Mouse (Mus musculus) embryonic facial prominence, embryonic 12.5 days (tissue): ENCODE data around the gene Capza1. TPM values are rescaled to one million over a fixed set of nuclear protein-coding genes. Genes with fewer than 3 reads are reported as not detected.

Source experiments
- ATAC-seq: fragments of 200-750 bp; cut with Nextera tagmentation; 2 replicates; pipeline ENCODE4 v1.8.0; 2017; ENCODE audit not compliant: insufficient number of reproducible peaks, insufficient read depth, low FRiP score, low TSS enrichment
- H3K27ac ChIP-seq: fragments of 300-500 bp; sonication (generic); 2 replicates; pipeline ENCODE4 v1.5.1; 2016; ENCODE audit warnings: mild to moderate bottlenecking
- H3K27me3 ChIP-seq: fragments of 300-500 bp; sonication (generic); 2 replicates; pipeline ENCODE4 v1.6.1; 2016; ENCODE audit warnings: mild to moderate bottlenecking, moderate library complexity
- H3K36me3 ChIP-seq: fragments of 300-500 bp; sonication (generic); 2 replicates; pipeline ENCODE4 v1.6.1; 2016; ENCODE audit warnings: mild to moderate bottlenecking
- H3K4me1 ChIP-seq: fragments of 300-500 bp; sonication (generic); 2 replicates; pipeline ENCODE4 v1.6.1; 2016
- H3K4me2 ChIP-seq: fragments of 300-500 bp; sonication (generic); replicated peaks from 2 replicates; pipeline ENCODE4 v1.6.1; 2016; ENCODE audit warnings: mild to moderate bottlenecking, moderate library complexity
- H3K4me3 ChIP-seq: fragments of 300-500 bp; sonication (generic); 2 replicates; pipeline ENCODE4 v1.5.1; 2016; ENCODE audit warnings: mild to moderate bottlenecking
- H3K9ac ChIP-seq: fragments of 300-500 bp; sonication (generic); 2 replicates; pipeline ENCODE4 v1.6.1; 2016; ENCODE audit warnings: mild to moderate bottlenecking, moderate library complexity
- H3K9me3 ChIP-seq: fragments of 300-500 bp; sonication (generic); 2 replicates; pipeline ENCODE4 v1.6.1; 2016; ENCODE audit warnings: mild to moderate bottlenecking, moderate library complexity
- WGBS: fragments of 180-500 bp; shearing (Covaris S2); methylation state at CpG from one replicate; pipeline ENCODE4 v1.1.7; 2016; 5-methylcytosine and 5-hydroxymethylcytosine counted together
- polyA plus RNA-seq: library from polyadenylated mRNA; unstranded; fragments of >200 nt; fragmentation: Nextera tagmentation; extraction: Ambion mirVana; gene quantifications from 2 replicates; pipeline ENCODE4 v1.2.1, GENCODE M21; 2016

Capza1 gene
- polyA plus RNA-seq, 1 experiment from 2014 or later = 188 TPM

DNA sequence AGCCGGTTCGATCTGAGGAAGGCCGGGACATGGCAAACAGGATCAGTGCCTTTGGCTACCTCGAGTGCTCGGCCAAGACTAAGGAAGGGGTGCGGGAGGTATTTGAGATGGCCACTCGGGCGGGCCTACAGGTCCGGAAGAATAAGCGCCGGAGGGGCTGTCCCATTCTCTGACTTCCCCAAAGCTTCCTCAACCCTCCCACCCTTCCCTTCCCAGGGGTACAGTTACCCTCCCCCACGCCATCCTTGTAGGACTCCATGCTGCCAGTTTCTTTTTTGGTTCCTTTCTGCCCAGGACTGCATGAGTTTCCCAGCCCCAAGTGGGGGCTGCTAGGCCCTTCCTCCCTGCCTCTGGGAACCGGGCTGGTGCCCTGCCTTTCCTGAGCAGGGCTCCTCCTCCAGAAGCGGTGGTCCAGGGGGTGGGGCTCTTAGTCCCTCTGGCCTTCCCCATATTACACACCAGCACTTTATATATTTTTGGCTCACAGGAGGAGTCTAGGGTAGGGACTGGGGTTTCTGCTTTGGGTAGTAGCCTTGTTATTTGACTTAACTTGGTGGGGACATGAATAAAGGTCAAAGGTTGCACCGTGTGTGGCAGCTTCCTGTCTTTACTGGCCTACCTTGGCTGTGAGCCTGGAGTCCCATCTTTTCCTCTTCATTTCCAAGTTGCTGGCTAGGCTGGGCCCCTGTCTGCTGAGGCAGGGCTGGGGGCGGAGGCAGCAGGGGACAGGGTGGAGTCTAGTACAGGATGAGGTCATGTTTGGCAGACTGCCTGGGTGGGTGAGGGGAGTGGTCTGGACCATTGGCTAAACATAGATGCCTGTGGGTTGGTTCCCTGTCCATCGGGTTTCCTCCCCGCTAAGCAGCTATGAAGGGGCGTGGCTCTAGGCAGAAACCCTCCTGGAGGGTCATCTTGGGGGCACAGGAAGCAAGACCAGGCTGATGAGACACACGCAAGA is 70.2 kb downstream of the Capza1 start:
- Histone ChIP-seq H3K27ac (peak overlapping the region; percentile 90), H3K9me3 (no peaks in the 10 kb centered on the region), H3K4me2 (no peak overlapping the region), H3K4me1 (peaks cover 64% of the 10 kb centered on the region), H3K27me3 (no peaks in the 10 kb centered on the region), H3K36me3 (peaks cover 53% of the 10 kb centered on the region), H3K9ac (no peak overlapping the region), H3K4me3 (no peak overlapping the region)
- peak; percentile 77 for ATAC-seq
- WGBS = 49% methylated on average over 20 of the region's 20 CpGs

DNA sequence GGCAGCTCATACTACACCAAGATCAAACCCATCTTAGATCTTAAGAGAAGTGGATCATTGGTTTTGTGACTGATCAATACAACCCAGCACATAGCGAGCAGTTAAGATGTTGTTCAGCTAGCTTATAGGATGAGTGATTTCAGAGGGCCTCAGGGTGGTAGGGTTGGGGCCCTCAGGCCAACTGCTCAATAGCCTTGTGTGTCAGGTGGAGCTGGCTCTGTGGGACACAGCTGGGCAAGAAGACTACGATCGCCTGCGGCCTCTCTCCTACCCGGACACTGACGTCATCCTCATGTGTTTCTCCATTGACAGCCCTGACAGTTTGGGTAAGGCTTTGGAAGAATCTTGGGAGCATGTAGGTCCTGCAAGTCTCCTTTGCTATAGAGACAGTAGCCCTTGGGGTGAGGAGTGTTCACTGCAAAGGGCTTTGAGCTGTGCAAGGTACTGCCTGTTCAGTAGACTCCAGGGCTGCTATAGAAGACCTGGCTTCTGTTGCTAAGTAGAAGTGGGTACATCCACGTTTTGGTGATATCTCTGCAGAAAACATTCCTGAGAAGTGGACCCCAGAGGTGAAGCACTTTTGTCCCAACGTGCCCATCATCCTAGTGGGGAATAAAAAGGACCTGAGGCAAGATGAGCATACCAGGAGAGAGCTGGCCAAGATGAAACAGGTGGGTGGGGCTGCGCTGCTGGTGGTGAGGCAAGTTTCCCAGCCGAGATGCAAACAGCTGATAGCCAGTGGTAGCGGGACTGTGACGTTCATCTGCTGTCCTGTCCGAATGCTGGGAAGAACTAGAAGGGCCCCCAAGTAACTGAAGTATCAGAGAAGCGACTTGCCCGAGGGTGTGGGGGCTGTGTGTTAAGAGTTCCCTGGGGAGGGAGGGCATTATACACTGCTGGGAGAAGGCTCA is 71.7 kb downstream of the Capza1 start:
- 71% methylated on average over 15 of the region's 15 CpGs for WGBS
- Histone ChIP-seq H3K4me2 (no peak overlapping the region), H3K9me3 (no peaks in the 10 kb centered on the region), H3K36me3 (peaks cover 45% of the 10 kb centered on the region), H3K27ac (0 out of 2 replicates have a peak overlapping the region, but pooled peaks have one; percentile 2), H3K4me3 (no peak overlapping the region), H3K27me3 (no peaks in the 10 kb centered on the region), H3K4me1 (peaks cover 64% of the 10 kb centered on the region), H3K9ac (no peak overlapping the region)
- ATAC-seq = no peak

DNA sequence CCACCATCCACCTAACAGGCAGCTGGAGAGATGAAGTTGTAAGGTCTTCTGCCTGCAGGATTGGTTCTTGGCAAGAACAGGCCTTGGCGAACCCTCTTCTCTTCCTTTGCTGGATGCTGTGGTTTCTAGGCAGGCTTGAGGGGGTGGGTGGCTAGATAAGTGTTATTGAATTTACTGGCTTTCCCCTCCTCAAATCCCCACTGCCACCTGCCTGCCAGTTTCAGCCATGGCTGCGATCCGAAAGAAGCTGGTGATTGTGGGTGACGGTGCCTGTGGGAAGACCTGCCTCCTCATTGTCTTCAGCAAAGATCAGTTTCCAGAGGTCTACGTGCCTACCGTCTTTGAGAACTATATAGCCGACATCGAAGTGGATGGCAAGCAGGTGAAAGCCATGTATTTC is 72.6 kb downstream of the Capza1 start:
- 0 out of 2 replicates have a peak overlapping the region, but pooled peaks have one; percentile 59 for H3K4me3 ChIP-seq
- peak overlapping the region; percentile 88 for H3K4me2 ChIP-seq
- no peak overlapping the region for H3K9ac ChIP-seq

GRCm38 (mm10) chr3:104791017-104791416 is 73.3 kb downstream of the Capza1 start:
- ATAC-seq = no peak
- Histone ChIP-seq H3K4me2 (peak overlapping the region; percentile 88), H3K4me3 (peak overlapping the region; percentile 59), H3K27ac (peak overlapping the region; percentile 89), H3K4me1 (peaks cover 63% of the 10 kb centered on the region), H3K36me3 (peaks cover 29% of the 10 kb centered on the region), H3K9me3 (no peaks in the 10 kb centered on the region), H3K9ac (peak overlapping the region; percentile 68), H3K27me3 (0 out of 2 replicates have a peak, but pooled peaks cover under 1% of the 10 kb centered on the region)
- 7% methylated on average over 4 of the region's 4 CpGs for WGBS

More for the DNA sequence above, 72.6 kb downstream of the Capza1 start:
- Histone ChIP-seq H3K27ac (no peak overlapping the region), H3K4me1 (peaks cover 64% of the 10 kb centered on the region), H3K36me3 (peaks cover 36% of the 10 kb centered on the region), H3K9me3 (no peaks in the 10 kb centered on the region), H3K27me3 (no peaks in the 10 kb centered on the region)
- WGBS = 87% methylated on average over 8 of the region's 8 CpGs
- no peak for ATAC-seq

- WGBS = 10% methylated on average over 6 of the region's 6 CpGs
These were observed 73.8 kb downstream of the Capza1 start for GRCm38 (mm10) chr3:104790401-104790937.

GRCm38 (mm10) chr3:104789822-104790221 is 74.5 kb downstream of the Capza1 start:
- no peaks in the 10 kb centered on the region for H3K9me3 ChIP-seq
- H3K36me3 ChIP-seq = peaks cover 21% of the 10 kb centered on the region
- WGBS = 24% methylated on average over 13 of the region's 13 CpGs
- H3K27me3 ChIP-seq = peaks cover 11% of the 10 kb centered on the region
- H3K27ac ChIP-seq = peak overlapping the region; percentile 89
- peak overlapping the region; percentile 59 for H3K4me3 ChIP-seq
- H3K9ac ChIP-seq = peak overlapping the region; percentile 68
- H3K4me1 ChIP-seq = peaks cover 52% of the 10 kb centered on the region
- peak overlapping the region; percentile 88 for H3K4me2 ChIP-seq
- ATAC-seq = no peak

More at GRCm38 (mm10) chr3:104790401-104790937, 73.8 kb downstream of the Capza1 start:
- Histone ChIP-seq H3K9ac (peak overlapping the region; percentile 68), H3K4me2 (peak overlapping the region; percentile 88), H3K36me3 (peaks cover 24% of the 10 kb centered on the region), H3K4me3 (peak overlapping the region; percentile 59), H3K9me3 (no peaks in the 10 kb centered on the region), H3K4me1 (peaks cover 59% of the 10 kb centered on the region), H3K27ac (peak overlapping the region; percentile 89), H3K27me3 (peaks cover 6% of the 10 kb centered on the region)
- peak; percentile 48 for ATAC-seq

DNA sequence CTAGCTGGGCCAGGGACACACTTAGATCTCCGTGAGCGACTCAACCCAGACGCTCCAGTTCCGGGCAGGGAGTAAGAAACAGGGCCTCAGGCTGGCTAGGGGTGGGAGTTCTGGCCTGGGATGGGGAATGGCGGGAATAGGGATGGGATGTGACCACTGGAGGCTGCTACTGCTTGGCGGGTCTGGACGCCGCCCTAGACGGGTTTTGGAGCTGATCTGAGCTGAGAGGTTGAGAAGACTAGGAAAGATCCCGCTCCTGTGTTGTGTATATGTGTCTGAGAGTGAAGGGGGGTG is 75.0 kb downstream of the Capza1 start:
- H3K4me1 ChIP-seq = peaks cover 48% of the 10 kb centered on the region
- peak overlapping the region; percentile 89 for H3K27ac ChIP-seq
- H3K36me3 ChIP-seq = peaks cover 21% of the 10 kb centered on the region
- H3K4me3 ChIP-seq = peak overlapping the region; percentile 59
- H3K9me3 ChIP-seq = no peaks in the 10 kb centered on the region
- WGBS = 1% methylated on average over 10 of the region's 10 CpGs
- ATAC-seq = 0 out of 2 replicates have a peak, but pooled peaks have one; percentile 0
- peaks cover 17% of the 10 kb centered on the region for H3K27me3 ChIP-seq
- peak overlapping the region; percentile 68 for H3K9ac ChIP-seq
- H3K4me2 ChIP-seq = peak overlapping the region; percentile 88

DNA sequence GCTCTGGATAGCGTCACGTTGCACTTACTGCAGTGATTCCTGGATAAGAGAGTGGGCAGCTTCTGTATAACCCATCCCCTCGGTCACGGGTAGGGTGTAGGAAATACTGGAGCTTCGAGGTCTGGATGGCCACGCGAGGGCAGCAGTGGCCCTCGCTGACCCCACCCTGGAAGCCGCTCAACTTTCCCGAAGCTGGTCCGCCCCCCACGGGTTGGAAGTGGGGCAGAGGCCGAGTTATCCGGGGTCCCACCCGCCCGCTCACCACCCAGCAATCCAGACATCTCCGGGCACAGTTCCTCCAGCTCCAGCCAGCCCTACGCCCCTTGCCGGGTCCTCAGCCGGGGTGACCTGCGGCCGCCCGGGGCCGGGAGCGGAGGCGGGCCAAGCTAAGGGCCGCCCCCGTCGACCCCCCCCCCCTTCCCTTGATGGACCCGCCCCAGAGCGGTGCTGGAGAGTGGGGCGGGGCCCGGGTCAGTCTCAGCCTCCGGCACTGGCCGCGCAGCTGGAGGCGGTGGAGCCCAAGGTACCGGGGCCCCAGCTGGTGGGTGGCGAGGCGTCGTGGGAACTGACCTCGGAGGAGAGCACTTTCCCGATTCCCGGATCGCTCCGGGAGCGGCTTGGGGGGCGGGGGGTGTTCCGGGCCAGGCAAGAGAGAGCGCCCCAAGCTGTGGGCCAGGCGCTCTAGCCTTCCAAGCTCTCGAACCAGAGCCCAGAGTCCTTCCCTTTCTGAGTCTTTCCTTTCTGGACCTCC is 75.6 kb downstream of the Capza1 start:
- no peaks in the 10 kb centered on the region for H3K9me3 ChIP-seq
- H3K27ac ChIP-seq = peak overlapping the region; percentile 89
- under 1% methylated on average over 46 of the region's 52 CpGs for WGBS
- peak; percentile 80 for ATAC-seq
- peak overlapping the region; percentile 88 for H3K4me2 ChIP-seq
- peak overlapping the region; percentile 68 for H3K9ac ChIP-seq
- peaks cover 22% of the 10 kb centered on the region for H3K27me3 ChIP-seq
- H3K36me3 ChIP-seq = peaks cover 21% of the 10 kb centered on the region
- peaks cover 43% of the 10 kb centered on the region for H3K4me1 ChIP-seq
- peak overlapping the region; percentile 59 for H3K4me3 ChIP-seq

GRCm38 (mm10) chr3:104788075-104788474 is 76.2 kb downstream of the Capza1 start, which contains the start of gene Rhoc:
Gene Rhoc, plus strand, starts transcription at chr3:104788375.
- Histone ChIP-seq H3K4me3 (peak within 1 kb of the TSS; percentile 59), H3K4me2 (peak within 1 kb of the TSS; percentile 88), H3K36me3 (peaks cover 14% of the 10 kb centered on the region), H3K27ac (peak within 1 kb of the TSS; percentile 89), H3K9me3 (no peaks in the 10 kb centered on the region), H3K4me1 (peaks cover 36% of the 10 kb centered on the region), H3K9ac (peak within 1 kb of the TSS; percentile 68), H3K27me3 (peaks cover 29% of the 10 kb centered on the region)
- WGBS = 33% methylated on average over 3 of the region's 3 CpGs
- no peak for ATAC-seq

DNA sequence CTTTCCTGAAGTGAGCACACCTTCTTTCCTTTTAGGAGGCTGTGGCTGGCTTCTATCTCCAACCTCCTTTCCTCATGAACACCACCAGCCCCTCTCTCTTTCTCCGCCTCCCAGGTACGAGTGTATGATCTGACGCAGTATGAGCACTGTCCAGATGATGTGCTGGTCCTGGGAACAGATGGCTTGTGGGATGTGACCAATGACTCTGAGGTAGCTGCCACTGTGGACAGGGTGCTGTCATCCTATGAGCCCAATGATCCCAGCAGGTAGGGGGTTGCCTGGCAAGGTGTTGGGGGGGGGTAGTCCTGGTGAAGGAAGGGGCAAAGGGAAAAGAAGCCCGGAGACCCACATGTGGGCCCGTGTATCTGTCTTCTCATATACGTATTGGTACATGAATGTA is 79.0 kb downstream of the Capza1 start:
- no peak for ATAC-seq
- Histone ChIP-seq H3K4me2 (no peak overlapping the region), H3K9me3 (no peaks in the 10 kb centered on the region), H3K4me1 (peaks cover 22% of the 10 kb centered on the region), H3K4me3 (no peak overlapping the region), H3K36me3 (no peaks in the 10 kb centered on the region), H3K27ac (no peak overlapping the region), H3K9ac (no peak overlapping the region), H3K27me3 (peaks cover 57% of the 10 kb centered on the region)
- WGBS = 92% methylated on average over 6 of the region's 6 CpGs
